Mouse (Mus musculus) ovary, postnatal 14 days (tissue): ENCODE measurements around the gene Gfi1.

ENCODE experiments used
- DNase-seq: peaks from one replicate; pipeline ENCODE4 v3.0.0; 2022; ENCODE audit warnings: low spot score

Gfi1 gene

GRCm38 (mm10) chr5:107722661-107723532 is 2.9 kb downstream of the Gfi1 start:
- no peak for DNase-seq

GRCm38 (mm10) chr5:107721638-107722011 is 4.2 kb downstream of the Gfi1 start:
- DNase-seq = no peak

- no peak for DNase-seq
These were observed 4.7 kb downstream of the Gfi1 start for GRCm38 (mm10) chr5:107720991-107721637.

GRCm38 (mm10) chr5:107720511-107720910 is 5.3 kb downstream of the Gfi1 start:
- DNase-seq = no peak

- DNase-seq = no peak
These were observed 6.0 kb downstream of the Gfi1 start for GRCm38 (mm10) chr5:107719786-107720185.

GRCm38 (mm10) chr5:107719209-107719608 is 6.6 kb downstream of the Gfi1 start:
- no peak for DNase-seq

- DNase-seq = no peak
These were observed 7.9 kb downstream of the Gfi1 start for GRCm38 (mm10) chr5:107717871-107718361.

- no peak for DNase-seq
These were observed 14.1 kb downstream of the Gfi1 start for GRCm38 (mm10) chr5:107711689-107712088.

- DNase-seq = no peak
These were observed 17.6 kb downstream of the Gfi1 start for GRCm38 (mm10) chr5:107708124-107708797.

GRCm38 (mm10) chr5:107706262-107706661 is 19.6 kb downstream of the Gfi1 start:
- DNase-seq = no peak

GRCm38 (mm10) chr5:107705756-107706155 is 20.1 kb downstream of the Gfi1 start:
- no peak for DNase-seq

- no peak for DNase-seq
These were observed 22.6 kb downstream of the Gfi1 start for GRCm38 (mm10) chr5:107703207-107703763.

- no peak for DNase-seq
These were observed 24.2 kb downstream of the Gfi1 start for GRCm38 (mm10) chr5:107701658-107702057.

- DNase-seq = no peak
These were observed 25.0 kb downstream of the Gfi1 start for GRCm38 (mm10) chr5:107700873-107701272.

- no peak for DNase-seq
These were observed 26.9 kb downstream of the Gfi1 start for GRCm38 (mm10) chr5:107698888-107699287.

- DNase-seq = no peak
These were observed 30.8 kb downstream of the Gfi1 start for GRCm38 (mm10) chr5:107695019-107695418.

GRCm38 (mm10) chr5:107688499-107688866 is 37.4 kb downstream of the Gfi1 start:
- DNase-seq = no peak

- DNase-seq = peak; percentile 45
These were observed 38.0 kb downstream of the Gfi1 start for GRCm38 (mm10) chr5:107687592-107688498.

- DNase-seq = no peak
These were observed 38.7 kb downstream of the Gfi1 start for GRCm38 (mm10) chr5:107687161-107687560.

- DNase-seq = no peak
These were observed 41.5 kb downstream of the Gfi1 start for GRCm38 (mm10) chr5:107684380-107684779.

GRCm38 (mm10) chr5:107681300-107681699 is 44.5 kb downstream of the Gfi1 start:
- no peak for DNase-seq
